Mouse (Mus musculus) T-cell, adult 66 days (primary cell): ENCODE results near the gene Fam69a. TPM values are rescaled to one million over a fixed set of nuclear protein-coding genes. Genes with fewer than 3 reads are reported as not detected.

Source experiments
- total RNA-seq, 2 experiments: library from RNA; stranded (reverse); gene quantifications; 3 replicates in 1 of 2; 4 replicates in 1 of 2; pipeline ENCODE4 v1.2.4; 2023

The Fam69a gene
- total RNA-seq: 10 to 100 TPM; 41.9 to 51.7 TPM

DNA sequence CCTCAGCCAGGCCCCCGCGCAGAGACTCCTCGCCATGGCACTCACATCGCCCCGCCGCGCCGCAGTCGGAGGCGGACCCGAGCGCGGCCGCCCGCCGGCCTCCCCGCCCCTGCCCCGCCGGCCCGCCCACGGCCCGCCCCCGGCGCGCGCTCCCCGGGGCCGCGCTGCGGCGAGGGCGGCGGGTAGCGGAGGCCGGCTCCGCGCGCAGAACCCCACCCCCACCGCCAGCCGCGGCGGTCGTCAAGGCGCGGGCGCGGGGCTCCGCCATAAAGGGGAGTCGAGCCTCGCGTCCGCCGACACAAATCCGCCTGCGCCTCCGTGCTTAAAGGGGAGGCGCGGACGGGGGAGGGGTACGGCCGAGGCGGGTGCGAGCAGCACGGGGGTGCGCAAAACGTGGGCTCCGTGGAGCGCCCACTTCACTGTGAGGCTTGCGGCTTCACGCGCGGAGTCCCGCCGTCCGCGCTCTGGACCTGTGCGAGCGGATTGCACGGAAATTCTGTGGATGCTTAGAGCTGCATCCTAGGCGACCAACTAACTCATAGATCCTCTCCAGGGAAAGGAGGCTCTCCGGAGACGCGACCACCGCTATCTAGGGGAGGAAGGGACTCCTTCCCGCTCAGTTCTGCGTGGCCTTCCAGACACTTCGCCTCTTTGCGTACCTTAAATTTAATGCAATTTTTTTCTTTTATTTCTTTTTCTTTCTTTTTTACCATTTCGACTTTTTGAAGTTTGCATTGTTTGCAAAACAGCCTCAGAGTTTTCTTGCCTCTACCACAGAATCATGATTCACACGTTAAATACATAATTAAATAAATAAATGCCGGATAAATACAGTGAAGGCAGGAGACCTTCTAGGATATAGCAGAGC lies at the start of gene Fam69a:
TSS of gene Fam69a (minus strand) at position 119 of the 868 bp plus-strand sequence.

DNA sequence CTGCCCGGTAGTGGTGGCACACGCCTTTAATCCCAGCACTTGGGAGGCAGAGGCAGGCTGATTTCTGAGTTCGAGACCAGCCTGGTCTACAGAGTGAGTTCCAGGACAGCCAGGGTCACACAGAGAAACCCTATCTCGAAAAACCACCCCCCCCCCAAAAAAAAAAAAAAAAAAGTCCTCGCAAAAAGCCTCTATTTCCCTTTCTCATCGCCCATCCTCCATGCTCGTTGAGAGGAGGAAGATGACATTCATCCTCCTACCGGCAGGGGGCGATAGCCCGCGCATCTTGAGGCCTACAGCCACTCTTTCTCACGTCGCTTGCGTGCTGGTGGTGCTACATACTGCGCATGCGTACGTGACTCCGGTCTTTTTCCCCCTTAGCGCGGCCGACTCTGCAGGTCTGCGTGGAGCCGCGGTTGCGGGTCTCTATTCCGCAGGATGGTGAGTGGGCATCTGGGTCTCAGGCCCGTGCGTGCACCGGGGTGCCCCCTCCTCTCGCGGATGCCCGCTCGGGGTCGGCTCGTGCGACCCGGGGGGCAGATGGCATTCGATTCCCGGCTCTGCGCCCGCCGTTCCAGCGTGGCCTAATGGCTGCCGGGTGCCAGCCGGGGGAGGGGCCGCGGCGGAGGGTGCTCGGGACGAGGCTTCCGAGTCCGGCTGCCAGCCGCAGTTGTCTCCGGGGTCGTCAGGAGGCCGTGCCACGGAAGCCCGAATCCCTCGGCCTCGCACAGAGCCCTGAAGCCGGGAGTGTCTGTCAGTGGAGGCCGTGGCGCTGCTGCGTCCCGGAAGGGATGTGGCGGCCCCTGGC lies 86.5 kb downstream of the Fam69a start, which contains the start of gene Rpl5:
TSS of gene Rpl5 (plus strand) at position 297 of the 808 bp plus-strand sequence.

GRCm38 (mm10) chr5:107874561-107875260 lies 112.2 kb downstream of the Fam69a start, which contains the start of gene Evi5:
TSS of gene Evi5 (minus strand) at chr5:107875107.

Other genes starting within 250 kb of the Fam69a start
- not detected for gene Ube2d2b, start 157.0 kb downstream of the Fam69a start, total RNA-seq
- gene Evi5, start 112.0 kb downstream of the Fam69a start, total RNA-seq: 1 to 10 TPM; 4.3 to 5.0 TPM
- 100 to 1,000 TPM; 156 to 179 TPM for gene Rpl5, start 86.6 kb downstream of the Fam69a start, total RNA-seq
- 10 to 100 TPM; 72.3 to 90.9 TPM for gene Mtf2, start 78.6 kb upstream of the Fam69a start, total RNA-seq
- 10 to 100 TPM; 45.9 to 53.4 TPM for gene Tmed5, start 145.5 kb upstream of the Fam69a start, total RNA-seq
- gene Ccdc18, start 145.8 kb upstream of the Fam69a start, total RNA-seq: 1 to 10 TPM in 1 of 2 experiments, under 1 TPM in 1; 0.80 to 1.7 TPM